Mouse (Mus musculus): ENCODE measurements around the gene Fstl3.

- TF ChIP-seq POLR2A (IDR thresholded peaks at IDR 0.05; ENCODE audit: low read depth, low read length), result no peak
- no peak for TF ChIP-seq CTCF (conservative IDR thresholded peaks at IDR 0.05; ENCODE audit: insufficient read depth, insufficient read length, low read depth, low read length)
These were observed 9.5 kb upstream of the Fstl3 start for GRCm38 (mm10) chr10:79767372-79768244.

Data from kidney, adult 2 months (tissue).